Mouse (Mus musculus): ENCODE measurements around the gene Klk10. TPM values are rescaled to one million over a fixed set of nuclear protein-coding genes. Genes with fewer than 3 reads are reported as not detected.
A peak's percentile ranks its signal among the peaks of the same experiment; 100 is the strongest.

Gene Klk10
- total RNA-seq (2021): under 1 TPM; 0.28 to 0.32 TPM
- long read RNA-seq, experiment 1: 0 reads
- long read RNA-seq, experiment 2: 0 reads

GRCm38 (mm10) chr7:43780746-43781145 lies at the start of gene Klk10:
Klk10 (plus strand) TSS chr7:43781035.
- no peak for DNase-seq

GRCm38 (mm10) chr7:43747788-43748187 lies 33.0 kb upstream of the Klk10 start:
- no peak for DNase-seq

GRCm38 (mm10) chr7:43752806-43753205 lies 28.0 kb upstream of the Klk10 start:
- no peak for DNase-seq

GRCm38 (mm10) chr7:43766484-43766883 lies 14.4 kb upstream of the Klk10 start:
- DNase-seq: no peak

GRCm38 (mm10) chr7:43768597-43768996 lies 12.2 kb upstream of the Klk10 start, which contains the start of gene Klk12:
Klk12 (plus strand) TSS chr7:43768897.
- no peak for DNase-seq

GRCm38 (mm10) chr7:43769636-43770035 lies 11.2 kb upstream of the Klk10 start:
- DNase-seq: no peak

GRCm38 (mm10) chr7:43770701-43771100 lies 10.1 kb upstream of the Klk10 start:
- DNase-seq: no peak

- no peak for DNase-seq
Measured at GRCm38 (mm10) chr7:43771916-43772315, 8.9 kb upstream of the Klk10 start.

GRCm38 (mm10) chr7:43772901-43773300 lies 7.9 kb upstream of the Klk10 start:
- DNase-seq: no peak

- no peak for DNase-seq
Measured at GRCm38 (mm10) chr7:43774364-43774763, 6.5 kb upstream of the Klk10 start, which contains the start of gene Klk11. Klk11 (plus strand) TSS chr7:43774604.

- no peak for DNase-seq
Measured at GRCm38 (mm10) chr7:43774802-43775201, 6.0 kb upstream of the Klk10 start.

GRCm38 (mm10) chr7:43775311-43776057 lies 5.4 kb upstream of the Klk10 start:
- no peak for DNase-seq

GRCm38 (mm10) chr7:43776506-43776905 lies 4.3 kb upstream of the Klk10 start:
- DNase-seq: no peak

- no peak for DNase-seq
Measured at GRCm38 (mm10) chr7:43777423-43777822, 3.4 kb upstream of the Klk10 start.

- DNase-seq: no peak
Measured at GRCm38 (mm10) chr7:43778176-43778970, 2.5 kb upstream of the Klk10 start.

GRCm38 (mm10) chr7:43780241-43780640 lies 594 bp upstream of the Klk10 start:
- no peak for DNase-seq

- DNase-seq: no peak
Measured at GRCm38 (mm10) chr7:43781541-43781940, 706 bp downstream of the Klk10 start.

GRCm38 (mm10) chr7:43782275-43783265 lies 1.7 kb downstream of the Klk10 start:
- peak; percentile 84 for DNase-seq

GRCm38 (mm10) chr7:43785286-43785685 lies 4.5 kb downstream of the Klk10 start:
- DNase-seq: no peak

GRCm38 (mm10) chr7:43788096-43788495 lies 7.3 kb downstream of the Klk10 start:
- no peak for DNase-seq

GRCm38 (mm10) chr7:43789295-43789694 lies 8.5 kb downstream of the Klk10 start:
- DNase-seq: no peak

GRCm38 (mm10) chr7:43791591-43791990 lies 10.8 kb downstream of the Klk10 start, which contains the start of gene Klk9:
Klk9 (plus strand) TSS chr7:43791891.
- DNase-seq: no peak

Measured in gastrocnemius, postnatal 10 days (tissue).